In genomic region chr7:93336420-93336819, GRCm38 (mm10) we compare ENCODE assay signal across 8 mouse cellular contexts.
DNase-seq lines count a peak whose midpoint lies in the region; ATAC-seq and TF ChIP-seq lines count a peak whose summit lies in the region.

No protein-coding gene starts in this region.

- H3K9me3 ChIP-seq in kidney, embryonic 15.5 days (replicated peaks), result no peaks in the 10 kb centered on the region
- no peaks in the 10 kb centered on the region for H3K9me3 ChIP-seq in forebrain, embryonic 12.5 days
- H3K9me3 ChIP-seq in midbrain, embryonic 16.5 days (replicated peaks; ENCODE audit: control insufficient read depth, low read length, poor library complexity, severe bottlenecking), result no peaks in the 10 kb centered on the region

- H3K27ac ChIP-seq in kidney, adult 2 months (ENCODE audit: insufficient read depth, low read depth, low read length), result no peak overlapping the region
- no peak overlapping the region for H3K27ac ChIP-seq in kidney, embryonic 15.5 days
- no peak overlapping the region for H3K27ac ChIP-seq in forebrain, embryonic 12.5 days
- no peak overlapping the region for H3K27ac ChIP-seq in midbrain, embryonic 16.5 days (ENCODE audit: low read length)

- WGBS in kidney, adult 2 months, result 18% methylated on average over 1 of the region's 1 CpGs
- WGBS in kidney, embryonic 15.5 days, result 25% methylated on average over 1 of the region's 1 CpGs
- 38% methylated on average over 1 of the region's 1 CpGs for WGBS in forebrain, embryonic 12.5 days
- WGBS in midbrain, embryonic 16.5 days, result 16% methylated on average over 1 of the region's 1 CpGs

- TF ChIP-seq CTCF in kidney, adult 2 months (conservative IDR thresholded peaks at IDR 0.05; ENCODE audit: insufficient read depth, insufficient read length, low read depth, low read length), result peak; percentile 27; the same call in 1 of the 2 replicates

- no peak overlapping the region for H3K9ac ChIP-seq in kidney, embryonic 15.5 days
- no peak overlapping the region for H3K9ac ChIP-seq in forebrain, embryonic 12.5 days
- no peak overlapping the region for H3K9ac ChIP-seq in midbrain, embryonic 16.5 days (ENCODE audit: low read depth, low read length)

- peak; percentile 5 for DNase-seq in kidney, adult 2 months
- peak; percentile 2 to 27 for DNase-seq in kidney, postnatal 36 days
- DNase-seq in gastrocnemius, postnatal 4 days (ENCODE audit: low spot score in 2 of 2), result no peak
- DNase-seq in natural killer cell, adult 2 months (ENCODE audit: low spot score in 2 of 2), result no peak

- no peak overlapping the region for H3K4me3 ChIP-seq in kidney, adult 2 months (ENCODE audit: insufficient read depth, low read depth, low read length)
- no peak overlapping the region for H3K4me3 ChIP-seq in kidney, embryonic 15.5 days (replicated peaks)
- no peak overlapping the region for H3K4me3 ChIP-seq in forebrain, embryonic 12.5 days (replicated peaks)
- no peak overlapping the region for H3K4me3 ChIP-seq in midbrain, embryonic 16.5 days (ENCODE audit: low read depth, low read length)

- TF ChIP-seq POLR2A in kidney, adult 2 months (IDR thresholded peaks at IDR 0.05; ENCODE audit: low read depth, low read length), result no peak

- no peak overlapping the region for H3K4me2 ChIP-seq in kidney, embryonic 15.5 days
- no peak overlapping the region for H3K4me2 ChIP-seq in forebrain, embryonic 12.5 days
- no peak overlapping the region for H3K4me2 ChIP-seq in midbrain, embryonic 16.5 days (ENCODE audit: low read length)

- no peaks in the 10 kb centered on the region for H3K27me3 ChIP-seq in kidney, adult 2 months (replicated peaks; ENCODE audit: control insufficient read depth, insufficient read depth, low read length)
- H3K27me3 ChIP-seq in kidney, embryonic 15.5 days, result no peaks in the 10 kb centered on the region
- H3K27me3 ChIP-seq in forebrain, embryonic 12.5 days, result no peaks in the 10 kb centered on the region
- H3K27me3 ChIP-seq in midbrain, embryonic 16.5 days (ENCODE audit: control insufficient read depth, insufficient read depth, low read depth, low read length), result no peaks in the 10 kb centered on the region

- ATAC-seq in kidney, embryonic 15.5 days (replicated peaks; ENCODE audit: low FRiP score), result no peak
- ATAC-seq in forebrain, embryonic 12.5 days (ENCODE audit: low FRiP score), result peak; percentile 71; the same call in 1 of the 2 replicates
- peak; percentile 80 for ATAC-seq in midbrain, embryonic 16.5 days
- no peak for ATAC-seq in activated CD4-positive, CD25-positive, alpha-beta regulatory T cell, adult 4 months

- no peaks in the 10 kb centered on the region for H3K36me3 ChIP-seq in kidney, adult 2 months (ENCODE audit: control insufficient read depth, insufficient read depth, low read length)
- H3K36me3 ChIP-seq in kidney, embryonic 15.5 days, result no peaks in the 10 kb centered on the region
- H3K36me3 ChIP-seq in forebrain, embryonic 12.5 days (replicated peaks), result no peaks in the 10 kb centered on the region
- no peaks in the 10 kb centered on the region for H3K36me3 ChIP-seq in midbrain, embryonic 16.5 days (ENCODE audit: control insufficient read depth, insufficient read depth, low read length)

- no peaks in the 10 kb centered on the region for H3K4me1 ChIP-seq in kidney, adult 2 months (ENCODE audit: control insufficient read depth, insufficient read depth, low read length)
- no peaks in the 10 kb centered on the region for H3K4me1 ChIP-seq in kidney, embryonic 15.5 days
- H3K4me1 ChIP-seq in forebrain, embryonic 12.5 days, result no peaks in the 10 kb centered on the region
- H3K4me1 ChIP-seq in midbrain, embryonic 16.5 days (ENCODE audit: control insufficient read depth, insufficient read depth, low read length), result no peaks in the 10 kb centered on the region

Comparison
In these comparisons a context has a peak if more than half of its experiments do, and no peak if none do; other contexts are left out.
1. DNase-seq: peak in kidney, adult 2 months (single experiment) and kidney, postnatal 36 days (2 of 2); none in gastrocnemius, postnatal 4 days (0 of 2) and natural killer cell, adult 2 months (0 of 2).
2. ATAC-seq: peak in forebrain, embryonic 12.5 days (single experiment) and midbrain, embryonic 16.5 days (single experiment); none in kidney, embryonic 15.5 days (single experiment) and activated CD4-positive, CD25-positive, alpha-beta regulatory T cell, adult 4 months (single experiment).